Mouse (Mus musculus) adrenal gland, postnatal 4 days (tissue): ENCODE data around the gene Myh13. TPM values are rescaled to one million over a fixed set of nuclear protein-coding genes. Genes with fewer than 3 reads are reported as not detected.

Experiments
- DNase-seq, 2 experiments: peaks; one replicate each; pipeline ENCODE4 v3.0.0; 2021 to 2022; ENCODE audit warnings: low spot score in 2 of 2, mixed read lengths in 2 of 2
- long read RNA-seq, 2 experiments: library from polyadenylated mRNA; stranded (forward); transcript quantifications; one replicate each; pipeline ENCODE4 v2.0.0; 2021
- total RNA-seq, 2 experiments: library from RNA; stranded (reverse); gene quantifications; 2 replicates each; pipeline ENCODE4 v1.2.3; 2021

Myh13 gene
- under 1 TPM in 1 of 2 experiments, not detected in 1; 0.51 TPM for total RNA-seq
- long read RNA-seq, experiment 1, result 0 reads
- long read RNA-seq, experiment 2, result 0 reads

- DNase-seq, result no peak
Observed at GRCm38 (mm10) chr11:67321358-67321757, at the start of gene Myh13. Gene Myh13, plus strand, starts transcription at chr11:67321658.

GRCm38 (mm10) chr11:67276601-67277174 lies 44.8 kb upstream of the Myh13 start, which contains the start of gene Myh8:
Gene Myh8, plus strand, starts transcription at chr11:67277124.
- no peak for DNase-seq

- DNase-seq, result no peak
Observed at GRCm38 (mm10) chr11:67293440-67293839, 28.0 kb upstream of the Myh13 start.

GRCm38 (mm10) chr11:67313733-67314452 lies 7.6 kb upstream of the Myh13 start:
- no peak for DNase-seq

GRCm38 (mm10) chr11:67326536-67326935 lies 5.1 kb downstream of the Myh13 start:
- no peak for DNase-seq

GRCm38 (mm10) chr11:67344556-67344955 lies 23.1 kb downstream of the Myh13 start:
- DNase-seq, result no peak

- DNase-seq, result no peak
Observed at GRCm38 (mm10) chr11:67345186-67345855, 23.9 kb downstream of the Myh13 start.

- DNase-seq, result no peak
Observed at GRCm38 (mm10) chr11:67345856-67346236, 24.4 kb downstream of the Myh13 start.

GRCm38 (mm10) chr11:67350153-67350768 lies 28.8 kb downstream of the Myh13 start:
- DNase-seq, result peak; percentile 52 to 53

GRCm38 (mm10) chr11:67353011-67353410 lies 31.6 kb downstream of the Myh13 start:
- DNase-seq, result no peak

GRCm38 (mm10) chr11:67358031-67358430 lies 36.6 kb downstream of the Myh13 start:
- no peak for DNase-seq

- no peak for DNase-seq
Observed at GRCm38 (mm10) chr11:67362236-67362635, 40.8 kb downstream of the Myh13 start.

GRCm38 (mm10) chr11:67364551-67364950 lies 43.1 kb downstream of the Myh13 start:
- DNase-seq, result no peak

- DNase-seq, result no peak
Observed at GRCm38 (mm10) chr11:67364986-67365721, 43.7 kb downstream of the Myh13 start.

- DNase-seq, result no peak
Observed at GRCm38 (mm10) chr11:67366936-67367335, 45.5 kb downstream of the Myh13 start.

GRCm38 (mm10) chr11:67373333-67373732 lies 51.9 kb downstream of the Myh13 start:
- DNase-seq, result no peak

GRCm38 (mm10) chr11:67376308-67376707 lies 54.9 kb downstream of the Myh13 start:
- DNase-seq, result no peak

GRCm38 (mm10) chr11:67379703-67380510 lies 58.4 kb downstream of the Myh13 start:
- DNase-seq, result no peak

GRCm38 (mm10) chr11:67381833-67382232 lies 60.4 kb downstream of the Myh13 start:
- no peak for DNase-seq

- DNase-seq, result no peak
Observed at GRCm38 (mm10) chr11:67384653-67385052, 63.2 kb downstream of the Myh13 start.
